Mouse (Mus musculus) forebrain, postnatal 0 days (tissue): ENCODE data around the gene Sox6. TPM values are rescaled to one million over a fixed set of nuclear protein-coding genes. Genes with fewer than 3 reads are reported as not detected.
A peak's percentile ranks its signal among the peaks of the same experiment; 100 is the strongest.
"Not testable (repeated sequence)": the region's sequence is repeated elsewhere in the genome, so short reads cannot be mapped to it uniquely, and the experiment has no call there.

ENCODE experiments used
- ATAC-seq: fragments of 200-750 bp; cut with Nextera tagmentation; 2 replicates; pipeline ENCODE4 v1.8.0; 2017; ENCODE audit warnings: mild to moderate bottlenecking, moderate library complexity
- DNase-seq: peaks from one replicate; pipeline ENCODE4 v3.0.0-alpha.2; 2015
- H3K27ac ChIP-seq: fragments of 300-500 bp; sonication (generic); 2 replicates; pipeline ENCODE4 v1.5.1; 2014; ENCODE audit warnings: low read depth, mild to moderate bottlenecking, antibody characterized with exemption, low read length, moderate library complexity, mixed read lengths
- H3K27me3 ChIP-seq: fragments of 300-500 bp; sonication (generic); 2 replicates; pipeline ENCODE4 v1.6.1; 2014; ENCODE audit warnings: mild to moderate bottlenecking, low read length, mixed read lengths; ENCODE audit not compliant: insufficient read depth
- H3K36me3 ChIP-seq: fragments of 300-500 bp; sonication (generic); 2 replicates; pipeline ENCODE4 v1.6.1; 2014; ENCODE audit warnings: mild to moderate bottlenecking, moderate library complexity; ENCODE audit not compliant: insufficient read depth
- H3K4me1 ChIP-seq: fragments of 300-500 bp; sonication (generic); 2 replicates; pipeline ENCODE4 v1.6.1; 2014; ENCODE audit warnings: antibody characterized with exemption; ENCODE audit not compliant: insufficient read depth
- H3K4me2 ChIP-seq: fragments of 300-500 bp; sonication (generic); 2 replicates; pipeline ENCODE4 v1.6.1; 2014; ENCODE audit warnings: low read depth, mild to moderate bottlenecking, moderate library complexity
- H3K4me3 ChIP-seq: fragments of 300-500 bp; sonication (generic); 2 replicates; pipeline ENCODE4 v1.5.1; 2014; ENCODE audit warnings: low read depth, low read length, mixed read lengths
- H3K9ac ChIP-seq: fragments of 300-500 bp; sonication (generic); 2 replicates; pipeline ENCODE4 v1.6.1; 2014; ENCODE audit warnings: mild to moderate bottlenecking
- H3K9me3 ChIP-seq: fragments of 300-500 bp; sonication (generic); 2 replicates; pipeline ENCODE4 v1.6.1; 2016; ENCODE audit warnings: low read length
- CTCF ChIP-seq: sonication (generic); IDR thresholded peaks from 2 replicates; pipeline ENCODE4 v1.5.1; 2016; ENCODE audit warnings: antibody characterized with exemption, control low read depth, low read depth
- WGBS: fragments of 180-500 bp; shearing (Covaris S2); extraction: QIAGEN DNeasy Blood & Tissue Kit; methylation state at CpG from one replicate; pipeline ENCODE4 v1.1.7; 2014; 5-methylcytosine and 5-hydroxymethylcytosine counted together
- polyA plus RNA-seq: library from polyadenylated mRNA; unstranded; fragments of >200 nt; fragmentation: Nextera tagmentation; extraction: Ambion mirVana; gene quantifications from 2 replicates; pipeline ENCODE4 v1.2.1, GENCODE M21; 2015
- total RNA-seq: library from RNA; depleted of rRNA; stranded (reverse); fragments of >200 nt; gene quantifications from 2 replicates; pipeline ENCODE4 v1.2.3, GENCODE M21; 2014; rRNA removed

Gene Sox6
- total RNA-seq, result 33.1 and 64.7 TPM in 2 replicates
- 26.5 and 46.2 TPM in 2 replicates for polyA plus RNA-seq

DNA sequence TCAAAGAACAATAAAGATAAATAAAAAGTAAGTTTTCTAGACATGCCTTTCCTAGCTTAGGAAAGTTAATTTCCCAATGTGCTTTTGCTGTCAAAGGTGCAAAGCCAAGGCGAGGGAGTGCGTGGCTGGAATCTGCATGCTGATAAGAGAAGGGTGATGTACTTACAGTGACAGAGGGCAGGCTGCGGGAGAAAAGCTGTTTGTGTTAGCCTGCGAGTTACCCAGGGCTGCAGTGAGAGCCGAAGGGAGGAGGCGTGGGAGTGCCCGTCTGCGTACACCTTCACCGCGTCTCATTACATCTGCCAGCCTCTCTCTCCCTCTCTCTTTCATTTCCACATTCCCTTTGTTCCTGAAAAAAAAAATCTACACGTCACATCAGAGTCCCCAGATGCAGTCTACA is at the start of gene Sox6:
TSS of gene Sox6 (minus strand) at position 286 of the 400 bp plus-strand sequence.
- H3K4me1 ChIP-seq, result peaks cover 19% of the 10 kb centered on the region
- H3K27me3 ChIP-seq, result peaks cover 32% of the 10 kb centered on the region
- no peak for TF ChIP-seq CTCF
- H3K9me3 ChIP-seq, result no peaks in the 10 kb centered on the region
- H3K36me3 ChIP-seq, result no peaks in the 10 kb centered on the region
- H3K4me3 ChIP-seq, result peak within 1 kb of the TSS; percentile 43
- no peak for ATAC-seq
- peak within 1 kb of the TSS; percentile 91 for H3K4me2 ChIP-seq
- 5% methylated on average over 11 of the region's 11 CpGs for WGBS
- H3K9ac ChIP-seq, result peak within 1 kb of the TSS; percentile 43
- DNase-seq, result no peak
- peak within 1 kb of the TSS; percentile 55 for H3K27ac ChIP-seq

GRCm38 (mm10) chr7:116084366-116084765 is 45.8 kb upstream of the Sox6 start, which contains the start of gene Gm4353:
Gene Gm4353, minus strand, starts transcription at chr7:116084635.
- H3K27ac ChIP-seq, H3K9me3 ChIP-seq, ATAC-seq, H3K27me3 ChIP-seq, DNase-seq, H3K4me3 ChIP-seq, H3K9ac ChIP-seq, H3K4me1 ChIP-seq, H3K4me2 ChIP-seq, H3K36me3 ChIP-seq: not testable (repeated sequence)
- WGBS, result 98% methylated on average over 11 of the region's 11 CpGs

DNA sequence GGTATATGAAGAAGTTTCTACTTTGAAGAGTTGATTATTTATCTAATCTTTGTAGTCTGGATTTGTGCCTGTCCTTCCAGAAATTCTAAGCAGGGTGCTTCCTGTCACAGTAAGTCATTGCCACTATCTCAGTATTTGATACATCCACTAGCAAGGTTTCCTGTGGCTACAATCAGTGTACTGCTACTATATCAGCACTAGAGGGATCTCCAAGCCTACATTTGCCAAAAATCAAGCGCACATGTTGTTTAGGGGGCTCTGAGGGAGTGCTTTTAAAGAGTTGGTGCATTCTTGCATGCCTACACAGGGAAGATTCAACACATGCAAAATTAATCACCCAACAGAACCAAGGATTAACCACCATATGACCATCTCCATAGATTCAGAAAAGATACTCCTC is 22.1 kb upstream of the Sox6 start:
- Histone ChIP-seq H3K9ac (no peak overlapping the region), H3K4me1 (no peaks in the 10 kb centered on the region), H3K4me3 (no peak overlapping the region), H3K4me2 (no peak overlapping the region), H3K9me3 (no peaks in the 10 kb centered on the region), H3K27ac (no peak overlapping the region), H3K36me3 (no peaks in the 10 kb centered on the region), H3K27me3 (no peaks in the 10 kb centered on the region)
- no peak for ATAC-seq
- WGBS, result 68% methylated on average over 1 of the region's 1 CpGs
- peak; percentile 33 for DNase-seq
- TF ChIP-seq CTCF, result peak; percentile 60

DNA sequence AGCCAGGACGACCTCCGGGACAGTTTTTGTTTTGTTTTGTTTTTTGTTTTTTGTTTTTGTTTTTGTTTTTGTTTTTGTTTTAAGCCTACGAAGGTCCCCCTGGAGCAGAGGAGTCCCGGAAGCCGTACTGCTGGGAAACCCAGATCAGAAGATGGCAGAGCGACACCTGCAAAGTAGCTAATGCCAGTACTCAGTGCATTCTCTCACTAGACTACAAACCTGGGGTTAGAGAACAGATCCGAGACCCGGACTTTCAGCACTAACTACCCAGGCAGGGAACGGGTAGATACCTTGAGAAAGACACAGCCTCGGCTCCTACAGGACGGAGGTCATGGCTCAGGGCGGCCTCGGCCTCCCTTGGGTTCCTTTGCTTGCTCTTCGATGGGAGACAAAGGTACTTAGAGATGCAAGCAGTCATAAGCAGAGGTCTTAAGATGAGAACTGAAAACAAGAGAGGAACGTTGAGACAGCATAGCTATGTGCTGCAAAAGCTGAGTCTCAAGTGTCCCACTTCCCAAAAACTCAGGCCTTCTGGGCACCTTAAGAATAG is 1.9 kb upstream of the Sox6 start:
- no peaks in the 10 kb centered on the region for H3K36me3 ChIP-seq
- 17% methylated on average over 15 of the region's 15 CpGs for WGBS
- no peak for DNase-seq
- H3K4me3 ChIP-seq, result peak overlapping the region; percentile 43
- no peak overlapping the region for H3K27ac ChIP-seq
- H3K9ac ChIP-seq, result no peak overlapping the region
- H3K27me3 ChIP-seq, result peaks cover 32% of the 10 kb centered on the region
- peaks cover 16% of the 10 kb centered on the region for H3K4me1 ChIP-seq
- no peaks in the 10 kb centered on the region for H3K9me3 ChIP-seq
- peak; percentile 19; the same call in 1 of the 2 replicates for ATAC-seq
- H3K4me2 ChIP-seq, result peak overlapping the region; percentile 91
- TF ChIP-seq CTCF, result no peak

DNA sequence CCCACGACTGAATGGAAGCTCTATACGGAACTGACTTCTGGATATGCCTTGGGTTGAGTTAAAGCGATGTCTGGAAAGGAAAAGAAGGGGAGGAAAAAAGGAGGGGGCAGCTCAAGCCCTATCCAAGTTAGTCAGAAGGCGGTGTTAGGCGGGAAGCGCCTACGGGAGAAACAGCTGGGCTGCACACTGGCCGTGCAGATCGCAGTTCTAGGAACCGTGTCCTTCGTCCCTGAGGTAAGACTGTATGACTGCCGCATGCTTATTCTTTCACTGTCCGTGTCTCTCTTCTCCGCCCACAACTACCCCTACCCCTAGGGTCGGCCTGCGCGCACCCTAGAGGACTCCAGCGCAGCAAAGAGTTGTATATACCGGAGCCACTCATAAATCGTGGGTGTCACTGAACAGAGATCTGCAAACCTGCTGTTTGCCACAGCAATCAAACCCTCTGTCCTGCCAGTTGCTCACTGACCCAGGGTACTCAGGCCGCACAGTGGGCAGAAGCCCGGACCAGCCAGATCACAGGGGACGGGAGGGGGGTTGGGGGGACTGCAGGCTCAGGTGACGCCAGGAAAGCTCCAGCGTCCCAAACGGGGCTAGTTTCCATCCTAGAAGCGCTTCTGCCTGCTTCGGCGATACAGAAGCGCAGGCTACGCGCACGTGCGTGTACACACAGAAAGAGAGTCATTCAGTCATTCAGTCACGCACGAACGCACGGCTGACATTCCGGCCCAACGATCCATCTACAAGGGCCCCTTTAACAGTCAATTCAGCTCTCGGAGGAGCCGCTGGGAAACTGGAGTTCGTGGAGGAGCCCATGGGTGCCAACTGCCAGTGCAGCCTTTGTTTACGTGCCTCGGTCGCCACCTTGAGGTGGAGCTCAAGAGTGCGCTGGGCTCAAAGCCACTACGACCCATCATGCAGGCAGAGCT is 1.2 kb upstream of the Sox6 start:
- H3K27me3 ChIP-seq, result peaks cover 32% of the 10 kb centered on the region
- peak; percentile 95 for TF ChIP-seq CTCF
- DNase-seq (peak; percentile 93), ATAC-seq (peak; percentile 92)
- H3K36me3 ChIP-seq, result no peaks in the 10 kb centered on the region
- H3K27ac ChIP-seq, result peak overlapping the region; percentile 55
- peak overlapping the region; percentile 43 for H3K9ac ChIP-seq
- peaks cover 16% of the 10 kb centered on the region for H3K4me1 ChIP-seq
- H3K4me2 ChIP-seq, result peak overlapping the region; percentile 91
- H3K4me3 ChIP-seq, result peak overlapping the region; percentile 43
- WGBS, result under 1% methylated on average over 48 of the region's 48 CpGs
- no peaks in the 10 kb centered on the region for H3K9me3 ChIP-seq

DNA sequence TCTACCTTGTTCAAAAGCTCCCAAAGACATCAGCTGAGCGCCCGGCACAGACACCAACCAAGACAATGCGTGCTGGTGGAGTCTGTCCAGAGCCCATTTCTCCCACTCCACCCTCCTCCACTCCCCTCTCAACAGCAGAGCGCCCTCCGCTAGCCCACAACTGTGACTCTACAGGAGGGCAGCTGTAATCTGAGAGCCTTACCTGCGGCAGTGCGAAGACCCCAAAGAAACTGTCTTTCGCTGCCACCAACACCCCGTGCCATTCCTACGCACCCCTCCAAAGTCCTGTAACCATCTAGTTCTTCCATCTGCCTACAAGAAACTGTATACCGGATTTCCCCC is 571 bp upstream of the Sox6 start, which contains the start of gene 1110004F10Rik:
TSS of gene 1110004F10Rik (plus strand) at position 202 of the 342 bp plus-strand sequence.
- DNase-seq, result no peak
- no peak for TF ChIP-seq CTCF
- H3K4me2 ChIP-seq, result peak within 1 kb of the TSS; percentile 91
- peak within 1 kb of the TSS; percentile 43 for H3K4me3 ChIP-seq
- no peaks in the 10 kb centered on the region for H3K36me3 ChIP-seq
- H3K4me1 ChIP-seq, result peaks cover 17% of the 10 kb centered on the region
- no peaks in the 10 kb centered on the region for H3K9me3 ChIP-seq
- no peak; the same call in 1 of the 2 replicates for ATAC-seq
- H3K27me3 ChIP-seq, result peaks cover 32% of the 10 kb centered on the region
- WGBS, result 2% methylated on average over 11 of the region's 11 CpGs
- peak within 1 kb of the TSS; percentile 55 for H3K27ac ChIP-seq
- H3K9ac ChIP-seq, result peak within 1 kb of the TSS; percentile 43

- no peak for TF ChIP-seq CTCF
- Histone ChIP-seq H3K9ac (no peak overlapping the region), H3K9me3 (no peaks in the 10 kb centered on the region), H3K4me2 (peak overlapping the region; percentile 91), H3K27me3 (peaks cover 32% of the 10 kb centered on the region), H3K27ac (no peak overlapping the region), H3K4me3 (peak overlapping the region; percentile 43), H3K4me1 (peaks cover 19% of the 10 kb centered on the region), H3K36me3 (no peaks in the 10 kb centered on the region)
- 9% methylated on average over 13 of the region's 13 CpGs for WGBS
- ATAC-seq, result no peak
- DNase-seq, result no peak
These were observed 572 bp downstream of the Sox6 start for GRCm38 (mm10) chr7:116038024-116038423.
